Mouse (Mus musculus) midbrain, embryonic 16.5 days (tissue): ENCODE measurements around the gene 1700031F05Rik. TPM values are rescaled to one million over a fixed set of nuclear protein-coding genes. Genes with fewer than 3 reads are reported as not detected.
"Not testable (repeated sequence)": the region's sequence is repeated elsewhere in the genome, so short reads cannot be mapped to it uniquely, and the experiment has no call there.

ENCODE experiments used
- ATAC-seq: fragments of 200-750 bp; cut with Nextera tagmentation; 2 replicates; pipeline ENCODE4 v1.8.0; 2017; ENCODE audit warnings: moderate TSS enrichment
- H3K27ac ChIP-seq: fragments of 300-500 bp; sonication (generic); 2 replicates; pipeline ENCODE4 v1.5.1; 2014; ENCODE audit warnings: mild to moderate bottlenecking, low read length, mixed read lengths
- H3K27me3 ChIP-seq: fragments of 300-500 bp; sonication (generic); 2 replicates; pipeline ENCODE4 v1.6.1; 2014; ENCODE audit warnings: low read depth, low read length, mixed read lengths; ENCODE audit not compliant: control insufficient read depth, insufficient read depth
- H3K36me3 ChIP-seq: fragments of 300-500 bp; sonication (generic); 2 replicates; pipeline ENCODE4 v1.6.1; 2014; ENCODE audit warnings: mild to moderate bottlenecking, low read length, moderate library complexity, mixed read lengths; ENCODE audit not compliant: control insufficient read depth, insufficient read depth
- H3K4me1 ChIP-seq: fragments of 300-500 bp; sonication (generic); 2 replicates; pipeline ENCODE4 v1.6.1; 2014; ENCODE audit warnings: mild to moderate bottlenecking, low read length, mixed read lengths; ENCODE audit not compliant: control insufficient read depth, insufficient read depth
- H3K4me2 ChIP-seq: fragments of 300-500 bp; sonication (generic); 2 replicates; pipeline ENCODE4 v1.6.1; 2014; ENCODE audit warnings: mild to moderate bottlenecking, low read length, mixed read lengths
- H3K4me3 ChIP-seq: fragments of 300-500 bp; sonication (generic); 2 replicates; pipeline ENCODE4 v1.5.1; 2014; ENCODE audit warnings: low read depth, mild to moderate bottlenecking, low read length, moderate library complexity, mixed read lengths
- H3K9ac ChIP-seq: fragments of 300-500 bp; sonication (generic); 2 replicates; pipeline ENCODE4 v1.6.1; 2014; ENCODE audit warnings: low read depth, low read length, mixed read lengths
- H3K9me3 ChIP-seq: fragments of 300-500 bp; sonication (generic); replicated peaks from 2 replicates; pipeline ENCODE4 v1.6.1; 2014; ENCODE audit warnings: mild to moderate bottlenecking, low read length, mixed read lengths; ENCODE audit not compliant: control insufficient read depth, poor library complexity, severe bottlenecking
- WGBS: fragments of 180-500 bp; shearing (Covaris S2); extraction: QIAGEN DNeasy Blood & Tissue Kit; methylation state at CpG from one replicate; pipeline ENCODE4 v1.1.7; 2014; 5-methylcytosine and 5-hydroxymethylcytosine counted together
- polyA plus RNA-seq: library from polyadenylated mRNA; unstranded; fragments of >200 nt; fragmentation: Nextera tagmentation; extraction: Ambion mirVana; gene quantifications from 2 replicates; pipeline ENCODE4 v1.2.1, GENCODE M21; 2015

1700031F05Rik gene
- not detected in 2 replicates for polyA plus RNA-seq

GRCm38 (mm10) chrX:102867871-102868270 is at the start of gene 1700031F05Rik:
Gene 1700031F05Rik (minus strand): TSS chrX:102867971.
- H3K27ac ChIP-seq = no peak within 1 kb of the TSS
- H3K36me3 ChIP-seq = no peaks in the 10 kb centered on the region
- no peaks in the 10 kb centered on the region for H3K9me3 ChIP-seq
- H3K4me2 ChIP-seq = no peak within 1 kb of the TSS
- no peak within 1 kb of the TSS for H3K4me3 ChIP-seq
- H3K4me1 ChIP-seq = no peaks in the 10 kb centered on the region
- no peak for ATAC-seq
- no peak within 1 kb of the TSS for H3K9ac ChIP-seq
- WGBS = 84% methylated on average over 5 of the region's 6 CpGs
- H3K27me3 ChIP-seq = no peaks in the 10 kb centered on the region

GRCm38 (mm10) chrX:102914823-102915222 is 47.1 kb upstream of the 1700031F05Rik start:
- not testable (repeated sequence) for H3K27me3 ChIP-seq, H3K4me1 ChIP-seq, H3K36me3 ChIP-seq, H3K4me3 ChIP-seq, ATAC-seq, H3K9me3 ChIP-seq, H3K4me2 ChIP-seq, H3K9ac ChIP-seq, H3K27ac ChIP-seq
- 87% methylated on average over 1 of the region's 1 CpGs for WGBS

- H3K27me3 ChIP-seq, H3K27ac ChIP-seq, H3K4me1 ChIP-seq, H3K4me3 ChIP-seq, H3K4me2 ChIP-seq, H3K36me3 ChIP-seq, ATAC-seq, H3K9ac ChIP-seq, H3K9me3 ChIP-seq: not testable (repeated sequence)
- 86% methylated on average over 5 of the region's 9 CpGs for WGBS
Measured at GRCm38 (mm10) chrX:102908587-102908986, 40.8 kb upstream of the 1700031F05Rik start, which contains the start of the genes Dmrtc1a and 1700011M02Rik. Gene Dmrtc1a (minus strand): TSS chrX:102908687. Gene 1700011M02Rik (plus strand): TSS chrX:102908905.

- not testable (repeated sequence) for H3K27ac ChIP-seq, H3K4me3 ChIP-seq, H3K9me3 ChIP-seq, H3K36me3 ChIP-seq, H3K4me1 ChIP-seq, ATAC-seq, H3K9ac ChIP-seq, H3K4me2 ChIP-seq, H3K27me3 ChIP-seq
- WGBS = no CpG with 5 or more reads among the region's 13 CpGs
Measured at GRCm38 (mm10) chrX:102854516-102854915, 13.3 kb downstream of the 1700031F05Rik start, which contains the start of gene Dmrtc1c2. Gene Dmrtc1c2 (minus strand): TSS chrX:102854616.

GRCm38 (mm10) chrX:102812311-102812710 is 55.5 kb downstream of the 1700031F05Rik start:
- no peaks in the 10 kb centered on the region for H3K36me3 ChIP-seq

More at GRCm38 (mm10) chrX:102812311-102812710, 55.5 kb downstream of the 1700031F05Rik start:
- no peak for ATAC-seq
- no peaks in the 10 kb centered on the region for H3K4me1 ChIP-seq
- no peak overlapping the region for H3K9ac ChIP-seq
- no peak overlapping the region for H3K27ac ChIP-seq
- no peaks in the 10 kb centered on the region for H3K9me3 ChIP-seq
- H3K4me2 ChIP-seq = no peak overlapping the region
- H3K4me3 ChIP-seq = no peak overlapping the region
- H3K27me3 ChIP-seq = no peaks in the 10 kb centered on the region; the same call in 1 of the 2 replicates
- WGBS = 59% methylated on average over 4 of the region's 4 CpGs

Other genes with a start within 250 kb of the 1700031F05Rik start
- 9.5 TPM in 2 replicates for gene Phka1, start 223.7 kb downstream of the 1700031F05Rik start, polyA plus RNA-seq
- not detected in 2 replicates for gene Gm3880, start 181.0 kb downstream of the 1700031F05Rik start, polyA plus RNA-seq
- not detected in 2 replicates for gene Gm9112, start 160.3 kb downstream of the 1700031F05Rik start, polyA plus RNA-seq
- gene Dmrtc1b, start 160.1 kb downstream of the 1700031F05Rik start, polyA plus RNA-seq = not detected in 2 replicates
- not detected in 2 replicates for gene Dmrtc1c1, start 65.0 kb downstream of the 1700031F05Rik start, polyA plus RNA-seq
- not detected in 2 replicates for gene Dmrtc1c2, start 13.4 kb downstream of the 1700031F05Rik start, polyA plus RNA-seq
- 2.2 and 2.3 TPM in 2 replicates for gene Dmrtc1a, start 40.7 kb upstream of the 1700031F05Rik start, polyA plus RNA-seq
- not detected in 2 replicates for gene 1700011M02Rik, start 40.9 kb upstream of the 1700031F05Rik start, polyA plus RNA-seq
- not detected in 2 replicates for gene 1700018G05Rik, start 60.4 kb upstream of the 1700031F05Rik start, polyA plus RNA-seq